Mouse (Mus musculus) NIH3T3 (cell line): ENCODE results near the gene Thada.

ENCODE experiments used
- DNase-seq: peaks from one replicate; pipeline ENCODE4 v3.0.0-alpha.2; 2012; ENCODE audit warnings: low read depth

Gene Thada

DNA sequence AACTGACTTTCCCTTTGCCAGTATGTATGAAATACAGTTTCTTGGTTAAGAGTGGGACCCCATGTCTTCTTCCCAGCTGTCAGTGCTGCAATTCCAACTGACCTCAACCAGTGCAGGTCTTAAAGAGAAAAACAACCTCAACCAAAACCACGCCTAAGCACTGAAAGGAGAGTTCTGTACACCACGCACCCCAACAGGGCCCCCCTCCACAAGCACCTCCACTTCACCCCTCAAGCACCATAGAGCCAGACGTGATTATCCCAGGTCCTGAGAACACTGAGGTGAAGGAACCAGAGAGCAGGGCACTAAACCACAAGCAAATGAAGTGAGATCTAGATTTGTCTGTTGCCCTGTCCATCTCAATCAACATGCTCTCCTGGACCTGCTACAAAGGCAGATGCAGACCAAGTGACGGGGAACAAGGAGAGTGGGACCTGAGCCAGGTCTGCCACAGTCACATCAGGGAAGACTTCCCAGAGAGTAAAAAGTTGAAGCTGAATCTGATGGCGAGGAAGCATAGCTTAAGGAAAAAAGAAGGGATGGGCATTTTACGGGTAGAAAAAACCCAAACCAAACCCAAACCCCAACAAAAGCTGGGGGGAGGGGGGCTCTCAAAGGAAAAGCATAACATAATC lies 93.5 kb downstream of the Thada start:
- DNase-seq, result no peak

DNA sequence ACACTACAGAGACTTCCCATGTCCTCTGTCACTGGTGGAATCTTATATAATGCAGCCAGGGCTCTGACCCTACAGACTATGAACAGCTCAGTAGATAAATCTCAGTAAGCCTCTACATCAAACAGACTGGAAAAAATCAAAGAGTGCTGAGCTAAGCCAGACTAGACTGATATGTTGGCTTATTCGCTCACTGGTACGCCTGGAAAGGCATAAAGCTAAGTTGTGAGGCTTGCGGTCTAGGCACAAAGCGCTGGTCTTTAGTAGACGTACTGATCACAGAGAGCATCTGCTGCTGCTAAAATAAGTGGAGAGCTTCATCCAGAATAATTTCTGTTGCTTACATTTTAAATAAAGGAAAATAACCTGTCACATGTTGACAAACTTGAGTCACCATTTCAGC lies 95.6 kb downstream of the Thada start:
- no peak for DNase-seq

DNA sequence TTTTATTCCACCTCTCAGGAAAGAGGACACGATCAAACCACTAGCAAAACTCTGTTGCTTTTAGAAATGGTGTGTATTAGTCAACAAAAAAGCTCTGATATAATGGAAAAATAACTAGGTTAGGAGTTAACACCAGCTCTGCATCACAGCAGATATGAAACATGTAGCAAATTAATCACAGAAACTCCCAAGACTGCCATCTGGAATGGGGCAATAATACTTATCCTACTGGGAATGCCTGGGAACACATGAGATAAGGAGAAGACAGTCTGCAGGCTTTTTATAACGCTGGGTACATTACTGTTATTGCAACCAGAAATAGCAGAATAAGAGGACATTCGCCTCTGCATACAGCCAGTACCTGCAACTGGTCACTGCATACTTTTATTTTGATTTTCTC lies 96.2 kb downstream of the Thada start:
- peak; percentile 53 for DNase-seq

DNA sequence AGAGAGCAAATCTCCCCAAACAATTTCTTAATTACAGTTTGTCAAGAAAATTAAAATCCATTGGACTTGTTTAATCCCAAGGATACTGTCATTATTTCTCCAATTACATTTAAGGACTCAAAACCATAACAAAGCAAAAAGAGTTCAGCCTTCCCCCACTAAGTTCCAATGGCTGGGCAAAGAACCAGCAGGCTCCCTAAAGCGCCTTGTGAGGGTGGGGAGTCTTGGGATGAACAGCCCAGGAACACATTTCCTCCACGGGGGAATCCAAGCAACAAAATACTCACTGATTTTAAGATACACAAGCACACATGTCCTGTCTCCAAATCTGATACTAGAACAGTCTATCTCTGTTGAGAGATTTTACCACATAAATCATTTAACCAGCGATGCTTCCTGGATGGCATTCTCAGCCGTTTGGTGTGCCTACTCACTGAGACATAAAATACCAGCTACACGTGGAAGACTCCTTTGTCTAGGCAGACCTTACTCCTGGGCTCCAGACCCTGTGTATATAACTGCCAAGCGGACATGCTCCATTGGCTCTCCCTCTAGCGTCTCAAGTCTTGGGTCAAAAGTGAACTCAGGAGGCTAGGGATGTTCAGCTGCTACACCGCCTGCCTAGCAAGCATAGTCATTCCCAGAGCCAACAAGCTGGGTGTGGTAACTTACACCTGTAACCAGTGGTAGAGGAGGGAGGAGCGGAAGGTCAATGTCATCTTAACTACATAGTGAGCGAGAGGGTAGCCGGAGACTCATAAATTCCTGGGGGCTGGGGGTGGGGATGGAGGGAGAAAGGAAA lies 97.6 kb downstream of the Thada start:
- peak; percentile 49 for DNase-seq

DNA sequence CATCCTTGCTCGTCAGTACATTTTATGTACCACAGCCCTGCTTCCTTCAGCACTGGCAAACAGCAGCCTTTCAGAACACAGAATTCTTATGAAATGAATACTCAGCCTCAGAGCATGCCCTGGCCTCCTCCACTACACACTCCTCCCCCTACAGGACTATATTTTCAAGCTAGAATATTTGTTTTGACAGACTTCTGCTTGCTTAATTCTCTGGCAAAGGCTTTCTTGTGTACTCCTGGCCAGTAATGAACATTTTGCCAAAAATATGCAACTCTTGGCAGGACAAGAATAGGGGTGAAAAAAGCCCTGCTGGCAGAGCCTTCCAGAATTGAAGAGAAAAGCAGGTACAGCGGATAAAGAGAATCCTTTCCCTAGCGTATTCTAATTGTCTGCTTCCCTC lies 98.3 kb downstream of the Thada start:
- DNase-seq, result peak; percentile 87

DNA sequence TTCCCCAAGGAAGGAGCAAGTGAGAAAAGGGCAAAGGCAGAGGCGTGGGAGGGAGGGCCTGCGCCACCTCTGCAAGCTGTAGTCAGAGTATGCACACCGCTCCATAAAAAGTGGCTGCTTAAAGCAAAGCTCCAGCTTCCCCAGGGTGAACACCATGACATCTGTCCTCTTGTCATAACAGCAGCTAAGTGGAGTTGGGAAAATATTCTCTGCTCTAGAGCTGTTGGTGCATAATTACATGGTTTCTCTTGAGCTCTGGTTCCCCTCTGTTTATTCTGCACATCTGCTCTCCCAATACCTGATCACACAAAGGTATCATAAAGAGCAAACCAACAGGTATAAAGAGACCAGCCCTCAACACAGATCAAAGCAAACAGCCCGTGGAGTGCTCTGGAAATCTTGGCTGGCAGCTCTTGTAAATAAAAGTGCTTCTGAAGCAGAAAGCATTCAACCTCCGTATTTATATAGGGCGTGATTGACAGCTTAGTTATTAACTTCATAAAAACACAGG lies 100.2 kb downstream of the Thada start:
- no peak for DNase-seq

DNA sequence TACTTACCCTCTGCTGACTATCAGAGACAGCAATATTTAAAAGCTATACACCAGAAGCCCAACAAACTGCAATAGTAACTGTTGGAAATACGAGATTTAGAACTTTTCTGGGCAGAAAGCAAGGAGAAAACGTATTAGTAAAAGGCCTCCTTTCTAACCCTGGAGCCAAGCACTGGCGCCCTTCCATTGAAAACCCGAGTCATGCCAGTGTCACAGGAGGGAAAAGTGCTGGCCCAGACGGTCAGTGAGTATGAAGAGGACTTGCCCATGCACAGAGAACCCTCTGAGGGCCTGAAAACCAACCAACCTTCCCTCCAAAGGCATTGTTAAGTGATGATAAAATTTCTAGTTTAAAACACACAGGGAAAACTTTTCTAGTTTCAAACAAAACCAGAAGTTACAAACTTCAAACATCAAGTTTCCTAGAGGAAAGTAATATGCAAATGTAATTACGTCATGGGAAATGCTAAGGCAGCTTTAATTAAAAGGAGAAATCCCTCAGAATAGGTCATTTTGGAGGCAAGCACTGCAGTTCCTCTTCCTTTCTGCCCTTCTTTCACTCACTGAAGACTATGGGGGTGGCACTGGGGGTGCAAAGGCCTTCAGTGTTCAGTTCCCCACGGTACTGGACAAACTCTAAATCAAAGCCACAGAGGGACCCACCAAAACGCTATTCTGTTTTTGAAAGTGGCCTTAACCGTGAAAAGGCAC lies 100.8 kb downstream of the Thada start:
- peak; percentile 56 for DNase-seq

DNA sequence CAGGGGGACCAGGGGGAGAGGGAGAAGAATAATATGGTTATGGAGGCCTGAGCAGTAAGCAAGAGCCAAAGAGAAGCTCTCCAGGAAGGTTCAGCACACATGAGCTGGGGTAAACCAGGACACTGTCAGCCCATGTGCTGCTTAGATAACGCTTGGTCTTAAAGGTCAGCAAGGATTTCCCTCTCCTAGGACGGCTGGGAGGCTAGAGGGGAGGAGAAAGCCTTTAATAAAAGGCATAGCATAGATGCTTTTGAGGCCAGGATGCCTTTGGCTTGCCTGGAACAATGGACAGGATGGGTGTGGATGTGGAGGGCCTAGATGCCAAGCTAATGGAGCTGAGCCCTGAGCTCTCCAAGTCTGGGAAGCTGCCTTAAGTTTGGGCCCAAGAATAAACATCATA lies 102.6 kb downstream of the Thada start:
- no peak for DNase-seq

DNA sequence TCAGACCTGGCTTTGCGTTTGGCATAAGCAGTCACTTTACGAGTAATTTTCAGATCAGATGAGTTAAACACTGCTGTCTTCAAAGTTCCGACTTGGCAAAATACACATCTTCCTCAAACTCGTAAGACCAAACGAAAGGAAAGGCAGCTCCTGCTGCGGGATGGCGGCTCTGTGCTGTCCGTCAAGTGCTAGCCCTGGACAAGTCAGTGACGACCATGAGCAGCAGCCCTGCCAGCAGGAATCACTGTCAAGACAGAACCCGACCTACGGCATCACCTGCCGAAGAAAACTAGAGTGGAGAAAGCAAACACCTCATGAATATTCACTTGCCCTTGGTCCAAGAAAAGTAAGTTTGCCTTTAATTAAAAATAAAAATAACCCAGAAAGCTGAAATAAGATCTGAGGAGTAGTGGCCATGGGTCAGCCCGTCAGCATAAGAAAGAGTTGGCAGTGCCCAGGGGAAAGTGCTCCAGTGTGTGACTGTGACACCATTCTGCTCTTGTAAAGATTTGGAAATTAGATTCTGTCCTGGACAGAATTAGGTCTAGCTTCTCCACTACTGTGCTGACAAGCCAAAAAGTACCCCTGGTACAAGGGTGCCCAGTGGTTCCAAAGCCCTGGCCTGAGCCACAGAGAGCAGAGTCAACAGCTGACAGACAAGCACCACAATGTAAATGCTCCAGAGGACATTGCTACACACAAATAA lies 103.3 kb downstream of the Thada start:
- no peak for DNase-seq

DNA sequence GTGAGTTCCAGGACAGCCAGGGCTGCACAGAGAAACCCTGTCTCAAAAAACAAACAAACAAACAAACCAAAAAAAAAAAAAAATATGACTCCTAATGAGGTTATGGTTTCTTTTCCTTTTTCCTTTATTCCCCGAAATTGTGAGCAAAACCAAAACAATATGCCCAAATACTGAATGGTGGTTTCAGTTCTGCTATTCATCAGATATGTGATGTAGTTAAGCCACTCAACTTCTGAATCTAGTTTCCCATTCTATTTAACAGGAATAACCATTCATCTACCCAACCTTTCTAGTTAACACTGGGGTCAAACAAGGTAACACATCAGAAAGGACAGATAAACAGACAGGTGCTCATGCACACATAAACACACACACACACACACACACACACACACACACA lies 105.0 kb downstream of the Thada start:
- no peak for DNase-seq

DNA sequence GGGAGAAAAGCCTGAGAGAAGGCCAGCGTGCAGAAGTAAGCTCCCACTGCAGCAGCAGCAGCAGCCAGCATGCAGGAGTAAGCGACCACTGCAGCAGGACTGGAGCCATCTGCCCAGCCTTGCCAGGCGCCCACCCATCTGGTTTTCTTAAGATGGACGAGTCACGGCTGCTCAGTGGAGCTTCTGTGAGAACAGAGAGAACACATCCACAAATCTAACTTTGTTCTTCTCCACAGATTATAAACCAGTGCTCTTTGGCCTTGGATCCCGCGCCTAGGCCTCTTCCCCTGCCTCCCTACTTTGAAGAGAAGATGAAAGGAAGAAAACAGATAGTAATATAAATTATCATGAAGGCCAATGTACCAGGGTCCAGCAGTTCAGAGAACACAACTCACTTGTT lies 106.2 kb downstream of the Thada start:
- peak; percentile 24 for DNase-seq

DNA sequence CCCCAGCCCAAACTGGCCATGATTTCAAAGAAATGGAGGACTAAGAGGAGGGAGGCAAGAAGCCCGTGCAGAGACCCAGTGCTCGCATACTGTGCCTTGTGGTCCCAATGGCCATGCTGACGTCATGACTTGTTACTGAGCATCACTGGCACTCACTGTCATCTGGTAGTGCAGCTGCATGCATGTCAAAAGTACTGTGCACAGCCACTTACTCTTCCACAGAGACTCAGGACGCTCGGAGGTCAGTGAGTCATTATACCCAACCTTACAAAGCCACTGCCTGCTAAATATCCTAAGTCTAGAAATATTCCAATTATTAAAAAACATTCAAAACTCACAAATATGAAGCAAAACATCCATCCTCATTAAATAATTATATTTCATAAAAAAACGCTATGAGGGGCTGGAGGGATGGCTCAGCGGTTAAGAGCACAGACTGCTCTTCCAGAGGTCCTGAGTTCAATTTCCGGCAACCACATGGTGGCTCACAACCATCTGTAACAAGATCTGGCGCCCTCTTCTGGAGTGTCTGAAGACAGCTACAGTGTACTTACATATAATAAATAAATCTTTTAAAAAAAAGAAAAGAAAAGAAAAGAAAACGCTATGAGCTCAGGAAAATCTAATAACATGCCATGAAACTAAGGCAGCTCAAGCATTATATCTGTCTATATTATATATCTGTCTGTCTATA lies 106.9 kb downstream of the Thada start:
- no peak for DNase-seq

DNA sequence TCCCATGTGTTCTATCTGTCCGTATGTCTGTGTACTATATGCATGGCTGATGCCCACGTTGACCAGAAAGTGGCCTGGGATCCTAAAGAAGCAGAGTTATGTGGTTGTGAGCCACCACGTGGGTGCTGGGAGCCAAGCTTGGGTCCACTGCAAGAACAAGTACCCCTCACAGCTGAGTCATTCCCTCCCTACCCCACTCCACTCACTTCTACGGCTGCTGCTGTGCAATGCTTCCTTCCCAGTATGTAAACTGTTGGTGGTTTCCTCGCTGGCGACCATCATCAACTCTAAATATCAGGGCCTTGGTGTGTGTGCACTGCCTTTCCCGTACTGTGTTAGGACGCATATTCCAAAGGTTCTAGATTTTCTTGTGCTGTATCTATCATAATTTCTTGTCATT lies 108.2 kb downstream of the Thada start:
- DNase-seq, result no peak

DNA sequence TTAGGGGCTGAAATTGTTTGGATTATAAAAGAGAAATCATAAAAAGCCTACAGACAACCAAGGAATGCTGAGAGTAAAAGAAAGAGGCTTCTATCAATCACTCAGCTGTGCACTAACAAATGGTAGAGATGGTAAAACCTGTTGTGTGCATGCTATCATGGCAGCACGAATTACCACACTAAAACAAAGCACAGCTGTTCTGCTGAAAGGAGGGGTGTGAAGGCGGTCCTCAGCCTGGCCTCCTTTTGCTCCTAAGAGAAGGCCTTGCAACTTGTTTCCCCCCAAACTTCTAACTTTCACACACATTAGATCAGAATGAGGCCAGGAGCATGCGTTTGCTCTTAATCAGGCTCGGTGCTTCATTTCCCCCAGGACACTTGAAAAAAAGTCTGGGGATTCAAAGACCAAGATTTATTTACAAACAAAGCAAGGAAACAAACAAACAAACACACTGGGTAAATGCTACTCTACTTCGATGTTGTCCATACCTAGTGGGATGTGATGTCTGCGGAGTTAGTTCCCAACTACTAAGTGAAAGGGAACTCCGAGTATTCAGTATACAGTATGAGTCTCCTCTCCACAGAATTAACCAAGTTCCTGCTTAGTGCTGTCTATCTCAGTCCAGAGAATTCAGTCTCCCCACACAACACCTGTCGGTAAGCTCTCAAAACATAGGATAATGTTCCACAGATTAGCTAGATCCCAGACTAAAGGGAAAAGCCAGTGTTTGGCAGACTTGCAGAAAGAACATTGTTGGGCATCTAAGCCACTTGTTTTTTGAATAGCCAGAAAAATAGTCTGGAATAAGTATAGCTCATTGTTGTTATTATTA lies 109.7 kb downstream of the Thada start:
- no peak for DNase-seq

DNA sequence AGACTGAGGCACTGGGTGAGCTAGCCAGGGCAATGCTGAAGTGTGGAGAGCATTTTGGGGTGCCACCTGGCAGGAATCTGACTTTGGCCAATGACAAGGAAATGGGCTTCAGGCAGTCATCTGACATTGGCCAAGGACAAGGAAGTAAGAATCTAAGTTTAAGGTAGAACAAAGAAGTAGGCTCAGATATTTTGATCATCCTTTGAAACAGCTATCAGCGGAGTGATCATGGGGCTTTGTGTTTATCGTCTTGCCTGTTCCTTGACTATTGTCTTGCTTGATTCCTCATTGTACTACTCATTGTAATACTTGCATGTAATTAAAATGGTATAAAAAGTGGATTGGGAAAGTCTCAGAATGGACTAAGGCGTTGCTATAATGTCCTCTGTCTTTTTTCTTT lies 111.0 kb downstream of the Thada start:
- no peak for DNase-seq

DNA sequence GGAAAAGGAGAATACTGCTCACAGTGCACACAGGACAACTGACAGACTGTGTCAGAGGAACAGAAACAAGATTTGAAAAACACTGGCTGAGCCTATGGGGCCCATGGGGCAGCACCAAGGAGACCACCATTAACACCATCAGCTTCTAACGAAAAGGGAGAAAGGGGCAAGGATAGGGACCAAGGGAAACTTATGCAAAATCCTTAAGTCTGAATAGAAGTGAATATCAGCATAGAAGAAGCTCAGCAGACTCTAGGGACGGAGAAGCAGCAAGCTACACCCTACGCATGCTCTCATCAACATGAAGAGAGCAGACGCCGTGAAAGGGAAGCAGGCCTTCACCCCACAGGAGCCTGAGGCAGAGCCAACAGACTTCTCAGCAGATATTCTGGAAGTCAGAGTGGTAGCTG lies 112.1 kb downstream of the Thada start:
- no peak for DNase-seq

DNA sequence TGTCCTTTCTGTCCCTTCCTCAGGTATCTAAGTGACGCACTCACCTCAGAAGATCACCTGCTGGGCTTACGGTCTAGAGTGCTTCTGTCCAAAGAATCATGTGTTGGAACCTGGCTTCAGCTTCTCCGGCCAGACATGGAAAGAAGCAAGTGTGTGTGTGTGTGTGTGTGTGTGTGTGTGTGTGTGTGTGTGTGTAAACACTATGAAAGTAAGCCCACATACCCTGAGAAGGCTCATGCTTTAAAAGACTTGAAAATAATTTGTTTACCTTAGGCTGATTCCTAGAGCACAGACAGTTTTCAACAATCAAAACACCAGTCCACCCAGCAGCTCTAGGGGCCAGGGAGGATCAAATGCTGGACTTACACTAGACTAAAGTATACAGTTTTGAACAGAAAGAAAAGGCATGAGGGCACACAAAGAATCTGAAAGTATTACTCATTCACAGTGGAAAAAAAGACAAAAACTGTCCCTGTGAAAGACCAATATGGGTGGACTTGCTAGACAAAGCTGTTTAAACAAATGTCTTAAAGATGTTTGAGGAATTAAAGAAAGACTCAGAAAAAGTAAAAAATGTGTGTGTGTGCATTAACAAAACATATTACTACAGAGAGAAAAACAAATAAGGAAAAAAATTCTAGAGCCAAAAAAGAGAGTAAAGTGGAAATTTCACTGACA lies 112.6 kb downstream of the Thada start:
- DNase-seq, result no peak

DNA sequence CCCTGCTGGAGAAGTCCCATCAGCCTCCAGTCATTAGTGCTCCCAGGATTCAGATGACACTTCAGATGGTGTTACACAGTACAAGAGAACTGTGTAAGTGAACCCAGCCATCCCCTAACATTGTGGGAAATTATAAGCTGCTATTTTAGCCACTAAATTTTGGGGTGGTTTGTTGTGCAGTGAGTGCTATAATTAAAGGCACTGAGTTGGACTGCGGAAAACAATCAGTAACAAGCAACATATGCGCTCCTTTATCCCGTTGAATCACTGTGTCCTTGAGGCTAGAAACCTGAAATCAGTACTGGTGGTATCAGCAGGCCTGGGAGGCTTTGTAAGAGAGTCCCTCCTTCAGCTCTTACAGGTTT lies 113.2 kb downstream of the Thada start:
- DNase-seq, result no peak

DNA sequence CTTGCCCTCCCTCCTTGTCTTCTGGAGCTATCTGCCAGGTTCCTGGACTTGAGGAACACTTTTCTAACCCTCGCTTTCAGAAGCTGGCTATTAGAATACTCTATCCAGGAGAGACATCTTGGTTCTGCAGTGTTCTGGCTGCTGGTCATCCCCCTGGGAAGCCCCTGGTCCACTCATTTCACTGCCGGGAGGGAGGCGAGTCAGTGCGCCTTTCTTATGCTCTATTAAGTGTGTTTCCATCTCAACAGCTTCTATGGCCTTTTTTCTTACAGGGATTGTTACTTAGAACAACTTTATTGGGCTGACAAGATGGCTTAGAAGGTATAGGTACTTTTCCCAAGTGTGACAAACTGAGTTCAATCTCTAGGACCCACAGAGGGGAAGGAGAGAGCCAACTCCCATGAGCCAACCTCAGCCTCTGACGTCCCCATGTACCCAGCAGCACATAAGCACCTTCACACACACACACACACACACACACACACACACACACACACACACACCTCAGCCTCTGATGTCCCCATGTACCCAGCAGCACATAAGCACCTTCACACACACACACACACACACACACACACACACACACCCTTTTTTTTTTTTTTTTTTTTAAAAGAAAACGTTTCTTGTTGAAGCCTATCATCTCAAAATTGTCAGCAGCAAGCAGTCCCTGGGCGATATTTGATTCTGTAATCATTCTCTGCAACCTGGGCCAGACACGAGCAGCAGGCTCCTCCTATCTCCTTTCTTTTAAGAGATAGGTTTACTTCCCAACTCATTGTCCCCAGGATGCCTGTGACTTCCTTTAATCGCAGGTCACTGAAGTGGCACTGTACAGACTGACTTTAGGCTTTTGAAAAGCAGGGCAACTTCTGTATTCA lies 113.9 kb downstream of the Thada start:
- DNase-seq, result no peak
